In the genomic region with DNA sequence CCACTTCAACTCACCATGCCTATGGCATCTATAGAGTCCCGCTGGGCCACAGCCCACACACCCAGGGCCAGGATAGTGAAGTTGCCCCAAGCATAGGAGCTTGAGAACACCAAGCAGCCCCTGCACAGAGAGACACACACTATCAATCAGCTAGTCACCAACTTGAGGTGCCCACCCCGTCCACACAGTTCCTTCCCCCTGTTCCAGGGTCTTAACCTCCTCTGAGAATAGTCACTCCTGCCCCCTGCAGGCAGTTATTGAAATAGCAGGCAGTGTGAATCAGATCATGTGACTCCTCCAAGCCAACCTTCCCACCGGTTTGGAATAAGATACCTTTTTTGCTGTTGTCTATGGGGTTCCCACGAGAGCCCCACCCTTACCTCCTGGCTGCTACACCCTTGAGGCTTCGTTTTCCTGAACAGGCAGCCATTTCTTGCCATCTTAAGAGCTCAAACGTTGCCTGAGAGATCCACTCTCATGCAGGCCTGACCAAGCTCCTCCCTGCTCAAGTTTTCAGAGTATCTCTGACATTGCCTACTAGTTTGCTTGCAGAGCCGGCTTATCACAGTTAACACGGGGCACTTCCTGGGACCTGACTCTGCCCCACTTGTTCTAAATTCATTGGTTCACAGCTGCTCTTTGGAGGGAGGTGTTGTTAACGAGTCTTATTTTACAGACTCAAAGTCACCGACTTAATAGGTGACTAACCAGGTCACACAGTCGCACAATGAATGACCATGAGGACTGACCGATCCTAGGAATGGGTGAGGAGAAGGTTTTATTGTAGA, we compare ENCODE assay signal across 8 mouse cellular contexts. TPM values are rescaled to one million over a fixed set of nuclear protein-coding genes. Genes with fewer than 3 reads are reported as not detected.
A peak's percentile ranks its signal among the peaks of the same experiment; 100 is the strongest.
DNase-seq lines count a peak whose midpoint lies in the region; ATAC-seq and TF ChIP-seq lines count a peak whose summit lies in the region.

No protein-coding gene starts in this region.

- TF ChIP-seq POLR2A in bone marrow macrophage, adult 2 months (IDR thresholded peaks at IDR 0.05; ENCODE audit: borderline replicate concordance, low read depth, low read length): no peak

- no peak overlapping the region for H3K4me3 ChIP-seq in forebrain, embryonic 10.5 days
- no peak overlapping the region for H3K4me3 ChIP-seq in forebrain, embryonic 15.5 days
- H3K4me3 ChIP-seq in bone marrow macrophage, adult 2 months (ENCODE audit: insufficient read depth, low read length): no peak overlapping the region

- 54% methylated on average over 12 of the region's 12 CpGs for WGBS in forebrain, embryonic 10.5 days
- WGBS in forebrain, embryonic 15.5 days: 53% methylated on average over 12 of the region's 12 CpGs

- H3K4me1 ChIP-seq in forebrain, embryonic 10.5 days: peaks cover 50% of the 10 kb centered on the region
- H3K4me1 ChIP-seq in forebrain, embryonic 15.5 days: peaks cover 6% of the 10 kb centered on the region
- peaks cover 27% of the 10 kb centered on the region for H3K4me1 ChIP-seq in bone marrow macrophage, adult 2 months (ENCODE audit: control insufficient read depth, insufficient read depth, low read length)

- H3K27me3 ChIP-seq in forebrain, embryonic 10.5 days (ENCODE audit: poor library complexity, severe bottlenecking): no peaks in the 10 kb centered on the region
- H3K27me3 ChIP-seq in forebrain, embryonic 15.5 days: no peaks in the 10 kb centered on the region

- no peaks in the 10 kb centered on the region for H3K9me3 ChIP-seq in forebrain, embryonic 10.5 days
- no peaks in the 10 kb centered on the region for H3K9me3 ChIP-seq in forebrain, embryonic 15.5 days

- no peak overlapping the region for H3K27ac ChIP-seq in forebrain, embryonic 10.5 days
- no peak overlapping the region for H3K27ac ChIP-seq in forebrain, embryonic 15.5 days (replicated peaks)
- H3K27ac ChIP-seq in bone marrow macrophage, adult 2 months (ENCODE audit: insufficient read depth, low read depth, low read length): no peak overlapping the region

- H3K36me3 ChIP-seq in forebrain, embryonic 10.5 days (replicated peaks): peaks cover 33% of the 10 kb centered on the region
- H3K36me3 ChIP-seq in forebrain, embryonic 15.5 days: no peaks in the 10 kb centered on the region

- DNase-seq in forebrain, embryonic 10.5 days (ENCODE audit: extremely low spot score, low spot score): peak; percentile 57
- peak; percentile 77 to 81 for DNase-seq in B cell, adult 2 months
- peak; percentile 55 for DNase-seq in kidney, adult 11 months
- DNase-seq in lung, adult 18-20 months: peak; percentile 57 to 69
- peak; percentile 48 to 65 for DNase-seq in spleen, postnatal 36 days (ENCODE audit: low spot score in 2 of 2)

- no peak overlapping the region for H3K9ac ChIP-seq in forebrain, embryonic 15.5 days (replicated peaks)

- peak; percentile 49; the same call in 1 of the 2 replicates for TF ChIP-seq CTCF in bone marrow macrophage, adult 2 months (IDR thresholded peaks at IDR 0.05; ENCODE audit: low read depth, low read length)

- no peak for ATAC-seq in forebrain, embryonic 15.5 days (replicated peaks)
- peak; percentile 62 for ATAC-seq in erythroblast, adult 5-6 weeks (replicated peaks; ENCODE audit: low FRiP score, poor library complexity, severe bottlenecking)

- no peak overlapping the region for H3K4me2 ChIP-seq in forebrain, embryonic 15.5 days (replicated peaks)

RNA-seq across cellular contexts. Expression of a gene that starts 5.4 kb away (rescaled TPM):
- polyA plus RNA-seq in forebrain, embryonic 10.5 days (2016; fragmentation: Nextera tagmentation; extraction: Ambion mirVana): 19.4 TPM in 2 replicates
- polyA plus RNA-seq in forebrain, embryonic 15.5 days (2015; fragmentation: Nextera tagmentation; extraction: Ambion mirVana): 4.6 and 5.6 TPM in 2 replicates
- polyA plus RNA-seq in bone marrow macrophage, adult 2 months (2012; ENCODE audit: insufficient read depth, insufficient read length, missing spikeins): 34.0 and 34.7 TPM in 2 replicates
- total RNA-seq in erythroblast, adult 5-6 weeks (2015; ENCODE audit: low replicate concordance): 4.6 and 7.3 TPM in 2 replicates
- 7.4 and 9.2 TPM in 2 replicates for total RNA-seq in erythroblast, adult 5-6 weeks (2017; ENCODE audit: low replicate concordance)

RNA-seq across cellular contexts. Expression of a gene that starts 43.6 kb away (rescaled TPM):
- 27.7 and 30.1 TPM in 2 replicates for polyA plus RNA-seq in forebrain, embryonic 10.5 days (2016; fragmentation: Nextera tagmentation; extraction: Ambion mirVana)
- polyA plus RNA-seq in forebrain, embryonic 15.5 days (2015; fragmentation: Nextera tagmentation; extraction: Ambion mirVana): 16.6 and 17.1 TPM in 2 replicates
- 59.0 and 67.2 TPM in 2 replicates for polyA plus RNA-seq in bone marrow macrophage, adult 2 months (2012; ENCODE audit: insufficient read depth, insufficient read length, missing spikeins)
- 1.0 and 5.4 TPM in 2 replicates for total RNA-seq in erythroblast, adult 5-6 weeks (2015; ENCODE audit: low replicate concordance)
- total RNA-seq in erythroblast, adult 5-6 weeks (2017; ENCODE audit: low replicate concordance): 4.9 and 7.7 TPM in 2 replicates

RNA-seq across cellular contexts. Expression of a gene that starts 43.8 kb away (rescaled TPM):
- polyA plus RNA-seq in forebrain, embryonic 10.5 days (2016; fragmentation: Nextera tagmentation; extraction: Ambion mirVana): 13.4 and 14.2 TPM in 2 replicates
- polyA plus RNA-seq in forebrain, embryonic 15.5 days (2015; fragmentation: Nextera tagmentation; extraction: Ambion mirVana): 30.8 and 33.4 TPM in 2 replicates
- polyA plus RNA-seq in bone marrow macrophage, adult 2 months (2012; ENCODE audit: insufficient read depth, insufficient read length, missing spikeins): 8.2 and 9.0 TPM in 2 replicates
- 0.63 and 2.1 TPM in 2 replicates for total RNA-seq in erythroblast, adult 5-6 weeks (2015; ENCODE audit: low replicate concordance)
- total RNA-seq in erythroblast, adult 5-6 weeks (2017; ENCODE audit: low replicate concordance): 2.0 and 3.1 TPM in 2 replicates

RNA-seq across cellular contexts. Expression of a gene that starts 47.7 kb away (rescaled TPM):
- 61.8 and 64.5 TPM in 2 replicates for polyA plus RNA-seq in forebrain, embryonic 10.5 days (2016; fragmentation: Nextera tagmentation; extraction: Ambion mirVana)
- polyA plus RNA-seq in forebrain, embryonic 15.5 days (2015; fragmentation: Nextera tagmentation; extraction: Ambion mirVana): 123 and 127 TPM in 2 replicates
- polyA plus RNA-seq in bone marrow macrophage, adult 2 months (2012; ENCODE audit: insufficient read depth, insufficient read length, missing spikeins): 30.5 and 30.6 TPM in 2 replicates
- total RNA-seq in erythroblast, adult 5-6 weeks (2015; ENCODE audit: low replicate concordance): 7.3 and 8.6 TPM in 2 replicates
- total RNA-seq in erythroblast, adult 5-6 weeks (2017; ENCODE audit: low replicate concordance): 3.4 and 7.1 TPM in 2 replicates

RNA-seq across cellular contexts. Expression of a gene that starts 48.0 kb away (rescaled TPM):
- 1.6 and 2.2 TPM in 2 replicates for polyA plus RNA-seq in forebrain, embryonic 10.5 days (2016; fragmentation: Nextera tagmentation; extraction: Ambion mirVana)
- 21.2 TPM in 2 replicates for polyA plus RNA-seq in forebrain, embryonic 15.5 days (2015; fragmentation: Nextera tagmentation; extraction: Ambion mirVana)
- 0.20 TPM in 1 of 2 replicates, not detected in the other for polyA plus RNA-seq in bone marrow macrophage, adult 2 months (2012; ENCODE audit: insufficient read depth, insufficient read length, missing spikeins)
- total RNA-seq in erythroblast, adult 5-6 weeks (2015; ENCODE audit: low replicate concordance): 0.42 TPM in 1 of 2 replicates, not detected in the other
- 0.84 TPM in 1 of 2 replicates, not detected in the other for total RNA-seq in erythroblast, adult 5-6 weeks (2017; ENCODE audit: low replicate concordance)
